Mouse (Mus musculus) thymus, adult 2 months (tissue): ENCODE measurements around the gene Gm42791.

ENCODE experiments used
- CTCF ChIP-seq: fragments of 200-500 bp; IDR thresholded peaks from 2 replicates; pipeline ENCODE4 v1.5.1; 2012; ENCODE audit warnings: mild to moderate bottlenecking, control low read depth, low read length, moderate library complexity, borderline replicate concordance; ENCODE audit not compliant: control insufficient read depth, poor library complexity, insufficient read depth; ENCODE audit errors: extremely low read depth
- POLR2A ChIP-seq: fragments of 200-500 bp; IDR thresholded peaks from 2 replicates; pipeline ENCODE4 v1.6.1; 2012; ENCODE audit warnings: mild to moderate bottlenecking, low read length, control low read depth, moderate library complexity; ENCODE audit not compliant: control insufficient read depth, poor library complexity, insufficient read depth; ENCODE audit errors: extremely low read depth

DNA sequence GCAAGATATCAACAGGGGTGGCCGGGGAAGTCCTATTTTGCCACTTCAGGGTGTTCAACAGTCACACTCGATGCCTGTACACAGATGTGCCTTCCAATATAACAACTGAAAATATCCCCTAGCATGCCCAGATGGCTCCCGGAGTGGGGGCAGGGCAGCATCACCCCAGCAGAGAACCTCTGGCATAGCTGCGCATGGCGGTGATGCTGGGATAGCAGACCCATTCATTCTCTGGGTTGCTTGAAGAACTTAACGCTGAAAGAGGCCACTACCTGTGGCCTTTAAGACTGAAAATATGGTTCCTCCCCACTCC, 7.8 kb upstream of the Gm42791 start:
- TF ChIP-seq POLR2A = no peak
- TF ChIP-seq CTCF = no peak
